Comparison of ENCODE assay signal across 9 mouse cellular contexts in the genomic region with DNA sequence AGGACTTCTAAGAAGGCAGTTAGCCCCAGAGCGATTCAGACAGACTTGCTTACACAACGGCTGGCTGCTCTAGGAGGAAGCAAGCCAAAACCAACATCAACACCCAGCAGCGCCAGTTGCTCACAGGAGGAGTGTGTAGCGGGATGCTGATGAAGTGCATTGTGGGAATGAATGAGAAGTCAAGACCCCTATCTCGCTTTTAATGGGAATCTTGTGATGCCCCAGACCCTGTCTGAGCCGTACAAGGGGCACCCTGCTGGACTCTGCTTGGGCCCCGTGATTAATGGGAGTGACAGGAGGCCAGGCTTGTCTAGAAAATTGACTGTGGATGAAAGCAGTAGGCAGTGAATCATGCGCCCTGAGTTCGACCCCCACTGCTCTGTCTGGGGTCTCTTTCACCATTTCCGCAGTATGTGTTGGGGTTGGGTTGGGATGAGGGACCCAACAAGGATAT. TPM values are rescaled to one million over a fixed set of nuclear protein-coding genes. Genes with fewer than 3 reads are reported as not detected.
DNase-seq lines count a peak whose midpoint lies in the region; ATAC-seq lines count a peak whose summit lies in the region.
"Had no signal": no experiment of that assay in that cellular context is flagged by ENCODE, and none has a peak within 500 bp of the region (broad histone marks: within the 10 kb centered on the region; RNA-seq: fewer than 3 reads in every experiment).

No protein-coding gene starts in this region.

- H3K36me3 ChIP-seq in heart, embryonic 10.5 days: no peaks in the 10 kb centered on the region
- no peaks in the 10 kb centered on the region for H3K36me3 ChIP-seq in kidney, embryonic 14.5 days (ENCODE audit: control insufficient read depth, insufficient read depth, low read length)
- no peaks in the 10 kb centered on the region for H3K36me3 ChIP-seq in limb, embryonic 15.5 days
- H3K36me3 ChIP-seq in neural tube, embryonic 13.5 days: no peaks in the 10 kb centered on the region

- ATAC-seq in kidney, embryonic 14.5 days (ENCODE audit: low FRiP score, low TSS enrichment): peak; percentile 90
- peak; percentile 42; the same call in 1 of the 2 replicates for ATAC-seq in limb, embryonic 15.5 days (ENCODE audit: insufficient number of reproducible peaks, low FRiP score, low TSS enrichment, low read depth)
- peak; percentile 83 for ATAC-seq in neural tube, embryonic 13.5 days (ENCODE audit: low read depth)

- WGBS in heart, embryonic 10.5 days: 69% methylated on average over 10 of the region's 10 CpGs
- WGBS in kidney, embryonic 14.5 days: 50% methylated on average over 10 of the region's 10 CpGs
- 32% methylated on average over 10 of the region's 10 CpGs for whole genome bisulfite sequencing in limb, embryonic 15.5 days
- WGBS in neural tube, embryonic 13.5 days: 18% methylated on average over 10 of the region's 10 CpGs

- DNase-seq in layer of hippocampus, adult 11-12 months (ENCODE audit: low spot score): peak; percentile 64
- no peak for DNase-seq in layer of hippocampus, postnatal 25 days (ENCODE audit: extremely low spot score in 1 of 2, low spot score in 1 of 2)
- DNase-seq in fibroblast of lung, adult 2 months (ENCODE audit: low read depth): peak; percentile 97
- DNase-seq in heart, embryonic 10.5 days (ENCODE audit: low spot score): no peak
- no peak for DNase-seq in thymus, postnatal 4 days

- no peak overlapping the region; the same call in 1 of the 2 replicates for H3K4me2 ChIP-seq in kidney, embryonic 14.5 days (replicated peaks; ENCODE audit: low read depth, low read length)
- H3K4me2 ChIP-seq in limb, embryonic 15.5 days: peak overlapping the region; percentile 15
- peak overlapping the region; percentile 30 for H3K4me2 ChIP-seq in neural tube, embryonic 13.5 days

- no peak overlapping the region for H3K9ac ChIP-seq in kidney, embryonic 14.5 days (ENCODE audit: low read depth, low read length)
- 0 out of 2 replicates have a peak overlapping the region, but pooled peaks have one; percentile 7 for H3K9ac ChIP-seq in limb, embryonic 15.5 days
- H3K9ac ChIP-seq in neural tube, embryonic 13.5 days: no peak overlapping the region

- no peaks in the 10 kb centered on the region for H3K27me3 ChIP-seq in heart, embryonic 10.5 days (ENCODE audit: insufficient read depth, poor library complexity, severe bottlenecking)
- no peaks in the 10 kb centered on the region for H3K27me3 ChIP-seq in kidney, embryonic 14.5 days (ENCODE audit: control insufficient read depth, insufficient read depth, low read length)
- no peaks in the 10 kb centered on the region for H3K27me3 ChIP-seq in limb, embryonic 15.5 days
- H3K27me3 ChIP-seq in neural tube, embryonic 13.5 days: no peaks in the 10 kb centered on the region

- no peak overlapping the region for H3K4me3 ChIP-seq in heart, embryonic 10.5 days
- no peak overlapping the region for H3K4me3 ChIP-seq in kidney, embryonic 14.5 days (ENCODE audit: low read length)
- no peak overlapping the region for H3K4me3 ChIP-seq in limb, embryonic 15.5 days
- no peak overlapping the region for H3K4me3 ChIP-seq in neural tube, embryonic 13.5 days

- H3K9me3 ChIP-seq in heart, embryonic 10.5 days: no peaks in the 10 kb centered on the region
- H3K9me3 ChIP-seq in kidney, embryonic 14.5 days (ENCODE audit: control insufficient read depth, low read length): no peaks in the 10 kb centered on the region
- H3K9me3 ChIP-seq in limb, embryonic 15.5 days: no peaks in the 10 kb centered on the region
- H3K9me3 ChIP-seq in neural tube, embryonic 13.5 days: no peaks in the 10 kb centered on the region

- H3K27ac ChIP-seq in heart, embryonic 10.5 days: peak overlapping the region; percentile 78; the same call in 1 of the 2 replicates
- peak overlapping the region; percentile 85; the same call in 1 of the 2 replicates for H3K27ac ChIP-seq in kidney, embryonic 14.5 days (ENCODE audit: low read depth, low read length)
- H3K27ac ChIP-seq in limb, embryonic 15.5 days: peak overlapping the region; percentile 95
- peak overlapping the region; percentile 50 for H3K27ac ChIP-seq in neural tube, embryonic 13.5 days (replicated peaks)

- H3K4me1 ChIP-seq in heart, embryonic 10.5 days: peaks cover 35% of the 10 kb centered on the region
- peaks cover 26% of the 10 kb centered on the region for H3K4me1 ChIP-seq in kidney, embryonic 14.5 days (ENCODE audit: control insufficient read depth, insufficient read depth, low read length)
- H3K4me1 ChIP-seq in limb, embryonic 15.5 days: peaks cover 46% of the 10 kb centered on the region
- peaks cover 44% of the 10 kb centered on the region for H3K4me1 ChIP-seq in neural tube, embryonic 13.5 days (replicated peaks)

RNA-seq across cellular contexts. Expression of a gene that starts 58.6 kb away (rescaled TPM):
- total RNA-seq in layer of hippocampus, postnatal 25 days (2021): not detected
- not detected in 2 replicates for polyA plus RNA-seq in heart, embryonic 10.5 days (2016; fragmentation: Nextera tagmentation; extraction: Ambion mirVana)
- not detected in 2 replicates for polyA plus RNA-seq in kidney, embryonic 14.5 days (2014; fragmentation: Nextera tagmentation; extraction: Ambion mirVana)
- polyA plus RNA-seq in limb, embryonic 15.5 days (2015; fragmentation: Nextera tagmentation; extraction: Ambion mirVana): not detected in 2 replicates
- polyA plus RNA-seq in neural tube, embryonic 13.5 days (2015; fragmentation: Nextera tagmentation; extraction: Ambion mirVana): not detected in 2 replicates
- total RNA-seq: neutrophil, adult 5-6 weeks had no signal

Comparison
In these comparisons a context has a peak if more than half of its experiments do, and no peak if none do; other contexts are left out.
1. DNase-seq: peak in layer of hippocampus, adult 11-12 months (single experiment) and fibroblast of lung, adult 2 months (single experiment); none in layer of hippocampus, postnatal 25 days (0 of 2), heart, embryonic 10.5 days (single experiment) and thymus, postnatal 4 days (single experiment).
2. Peak in every context shown above with its lines, with median percentiles within 50 percentile points of each other: H3K27ac ChIP-seq and ATAC-seq.